Mouse (Mus musculus) urinary bladder, adult 18-20 months (tissue): ENCODE data around the gene Spg20.

Experiments
- DNase-seq, 2 experiments: peaks; one replicate each; pipeline ENCODE4 v3.0.0; 2022; ENCODE audit warnings: low spot score in 2 of 2, mixed read lengths in 2 of 2

Gene Spg20

DNA sequence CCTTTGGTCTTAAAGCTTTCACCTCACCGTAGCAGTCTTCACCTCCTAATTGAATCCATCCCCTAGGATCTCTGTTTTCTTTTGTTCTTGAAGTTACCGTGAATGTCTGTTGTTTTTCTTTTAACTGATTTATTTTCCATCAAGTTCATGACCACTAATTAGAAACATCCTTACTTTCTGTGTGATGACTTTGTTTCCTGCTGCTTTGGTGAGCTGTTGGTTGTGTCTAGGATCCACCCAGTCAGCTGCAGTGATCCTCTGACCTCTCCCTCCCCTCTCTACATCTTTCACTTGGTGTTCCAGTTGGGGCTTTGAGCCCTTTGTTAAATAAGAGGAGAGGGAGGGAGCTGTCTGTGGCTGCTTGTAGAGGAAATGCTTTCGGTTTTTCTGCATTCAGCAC lies 36.2 kb downstream of the Spg20 start:
- no peak for DNase-seq

DNA sequence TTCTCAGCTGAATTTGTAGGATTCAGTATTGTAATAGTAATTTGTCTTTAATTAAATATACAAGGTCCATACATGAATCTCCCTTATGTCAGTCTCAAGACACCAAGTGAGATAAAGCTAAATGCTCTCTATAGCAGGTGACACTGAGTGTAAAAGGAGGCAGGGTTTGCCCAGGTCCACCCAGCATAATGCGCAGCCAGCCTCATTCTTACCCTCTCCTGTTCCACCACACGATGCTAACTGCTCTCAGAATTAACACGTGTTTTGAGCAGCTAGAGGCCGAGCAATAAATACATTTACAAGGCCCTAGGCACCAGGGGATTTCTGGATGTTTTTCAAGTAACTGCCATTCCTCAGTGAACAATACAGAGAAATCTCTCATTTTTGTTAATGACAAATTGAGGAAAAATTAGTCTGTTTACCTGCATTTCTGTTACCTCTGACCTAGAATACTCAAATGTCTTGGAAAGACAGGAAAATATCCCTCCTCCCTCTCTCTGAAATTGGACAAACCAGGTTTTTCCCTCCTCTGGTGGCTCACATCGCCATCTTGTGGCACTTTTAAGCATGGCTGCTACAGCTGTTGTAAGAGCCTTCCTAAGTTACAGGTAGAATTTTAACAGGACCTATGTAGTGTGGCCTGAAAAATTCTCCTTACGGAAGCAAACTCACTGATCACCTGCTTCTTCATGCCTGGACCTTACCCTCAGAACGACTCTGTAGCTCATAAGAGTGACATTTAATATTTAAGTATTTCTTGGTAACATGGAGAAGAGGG lies 39.9 kb downstream of the Spg20 start:
- DNase-seq = peak in 1 of 2 experiments; percentile 21

DNA sequence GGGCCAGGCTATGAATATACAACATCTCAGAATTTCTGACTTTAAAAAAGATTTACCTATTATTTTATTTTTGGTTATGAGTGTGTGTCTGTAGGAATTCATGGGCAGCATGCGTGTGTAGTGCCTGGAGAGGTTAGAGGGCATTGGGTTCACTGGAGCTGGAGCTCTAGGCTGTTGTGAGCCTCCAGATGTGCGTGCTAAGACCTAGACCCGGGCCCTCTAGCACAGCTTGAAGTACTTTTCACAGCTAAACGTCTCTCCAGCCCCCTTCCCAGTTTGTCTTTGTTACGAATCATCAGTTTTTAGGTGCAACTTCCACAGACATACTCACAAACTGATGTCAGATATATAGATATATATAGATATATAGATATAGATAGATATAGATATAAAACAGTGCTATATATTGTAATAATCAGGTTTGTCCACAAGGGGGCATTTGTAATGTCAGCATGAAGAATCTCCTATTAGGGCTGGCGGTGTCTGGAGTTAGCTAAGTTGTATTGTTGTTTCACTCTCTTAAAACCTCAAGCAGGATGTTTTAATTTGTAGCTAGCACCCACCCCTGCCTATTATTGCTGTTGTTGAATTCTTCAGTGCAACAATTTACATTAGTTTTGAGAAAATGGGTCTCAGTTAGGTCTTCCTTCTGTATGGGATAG lies 40.9 kb downstream of the Spg20 start:
- no peak for DNase-seq

DNA sequence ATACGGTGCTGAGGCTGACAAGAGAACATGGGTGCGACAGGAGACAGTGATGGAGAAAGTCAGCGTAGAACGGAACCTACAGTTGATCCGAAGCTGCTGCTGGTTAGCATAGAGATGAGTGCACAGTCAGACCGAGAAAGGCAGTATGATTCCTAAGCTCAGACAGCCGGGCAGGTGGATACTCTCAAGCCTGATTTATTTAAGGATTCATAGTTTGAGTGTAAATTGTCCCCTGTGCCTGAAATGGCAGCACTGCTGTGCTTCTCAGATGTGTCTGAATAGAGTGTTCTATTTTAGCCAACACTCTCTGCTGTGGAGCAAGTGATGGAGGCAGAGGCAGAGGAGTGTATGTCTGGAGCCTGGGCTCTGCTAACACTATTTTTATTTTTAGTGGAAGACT lies 42.3 kb downstream of the Spg20 start:
- DNase-seq = no peak

DNA sequence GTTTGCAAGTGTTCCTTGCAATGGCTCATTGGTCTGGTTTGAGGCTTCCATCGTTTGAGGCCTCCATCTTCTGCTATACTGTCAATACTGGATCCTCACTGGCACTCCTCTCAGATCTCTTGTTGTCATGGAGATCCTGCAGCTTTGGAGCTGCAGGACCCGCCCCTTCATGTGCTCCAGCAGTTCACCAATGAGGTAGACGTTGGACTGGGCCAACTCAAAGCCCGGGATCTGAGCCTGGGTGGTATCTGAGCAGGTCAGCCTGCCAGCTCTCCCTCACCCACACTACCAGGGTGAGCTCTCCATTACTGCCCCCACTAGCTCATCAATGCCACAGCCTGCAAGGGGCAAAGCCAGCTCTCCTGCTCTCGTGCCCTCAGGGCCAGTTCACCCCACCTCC lies 45.5 kb downstream of the Spg20 start:
- no peak for DNase-seq

DNA sequence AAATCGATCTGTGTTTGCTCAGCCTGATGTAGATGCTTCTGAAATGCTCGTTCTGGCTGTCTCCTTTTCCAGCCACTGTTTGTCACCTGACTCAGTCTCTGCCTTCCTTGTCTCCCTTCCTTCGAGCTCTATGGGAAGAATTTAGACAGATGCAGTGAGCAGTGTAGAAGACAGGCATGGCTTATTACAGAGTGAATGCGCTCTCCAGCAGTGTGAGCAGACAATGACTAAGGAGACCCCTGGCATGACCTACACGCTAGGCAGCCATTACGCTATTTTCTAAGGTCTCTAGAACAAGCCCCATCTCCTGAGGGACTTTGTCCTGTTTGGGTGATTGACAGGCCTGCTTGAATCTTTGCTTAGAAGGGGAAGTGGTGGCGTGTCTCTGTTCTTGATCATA lies 49.2 kb downstream of the Spg20 start:
- no peak for DNase-seq

DNA sequence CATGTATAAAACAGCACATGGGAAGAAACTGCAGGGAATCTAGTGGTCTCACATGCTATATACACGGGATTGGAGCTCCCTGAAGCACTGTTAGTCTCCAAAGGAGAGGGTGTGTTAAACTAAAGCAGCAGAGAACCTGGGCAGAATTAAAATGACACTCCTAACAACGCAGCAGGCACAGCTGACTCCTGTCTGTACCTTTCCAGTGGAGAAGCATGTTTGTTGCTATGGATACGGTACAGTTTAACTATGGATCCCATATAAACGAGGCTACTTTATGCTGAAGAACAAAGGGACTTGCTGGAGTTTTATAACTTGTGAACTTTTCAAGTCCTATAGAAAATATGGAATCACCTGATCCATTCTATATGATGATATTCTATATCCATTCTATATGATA lies 51.6 kb downstream of the Spg20 start:
- no peak for DNase-seq

DNA sequence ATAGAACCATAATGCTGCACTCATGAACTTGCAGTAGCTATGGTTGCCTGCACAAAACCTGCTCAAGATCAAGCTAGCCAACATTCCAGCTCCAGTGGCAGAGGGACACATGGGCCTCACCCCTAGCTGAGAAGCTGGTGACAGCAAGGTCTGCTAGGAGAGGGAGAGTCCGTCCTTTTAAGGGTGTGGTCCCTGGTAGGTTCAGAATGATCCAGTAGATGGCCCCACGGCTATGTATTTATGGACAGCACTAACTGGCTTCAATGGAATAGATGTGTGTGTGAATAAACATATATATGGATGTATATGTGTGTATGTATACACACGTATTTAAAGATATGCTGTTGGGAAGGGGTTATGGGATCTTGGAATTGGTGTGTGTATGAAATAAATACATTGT lies 60.6 kb downstream of the Spg20 start:
- no peak for DNase-seq

DNA sequence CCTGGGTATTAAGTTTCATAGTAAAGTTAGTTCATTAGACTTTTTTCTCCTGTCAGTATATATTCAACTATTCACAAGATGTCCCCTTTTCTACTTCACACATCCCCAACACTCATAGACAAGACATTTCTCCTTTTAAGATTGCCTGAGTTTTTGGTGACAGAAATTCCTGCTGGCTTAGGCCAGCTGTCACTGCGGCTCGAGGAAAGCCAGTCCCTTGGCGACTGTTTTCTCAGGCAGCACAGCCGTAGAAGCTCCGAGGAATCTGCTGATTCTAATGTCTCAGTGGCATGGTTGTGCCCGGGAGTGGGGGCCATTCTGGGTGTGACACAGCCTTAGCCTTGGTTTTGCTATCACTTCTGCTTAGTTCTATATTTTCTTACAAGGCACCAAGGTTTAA lies 65.4 kb downstream of the Spg20 start:
- no peak for DNase-seq

DNA sequence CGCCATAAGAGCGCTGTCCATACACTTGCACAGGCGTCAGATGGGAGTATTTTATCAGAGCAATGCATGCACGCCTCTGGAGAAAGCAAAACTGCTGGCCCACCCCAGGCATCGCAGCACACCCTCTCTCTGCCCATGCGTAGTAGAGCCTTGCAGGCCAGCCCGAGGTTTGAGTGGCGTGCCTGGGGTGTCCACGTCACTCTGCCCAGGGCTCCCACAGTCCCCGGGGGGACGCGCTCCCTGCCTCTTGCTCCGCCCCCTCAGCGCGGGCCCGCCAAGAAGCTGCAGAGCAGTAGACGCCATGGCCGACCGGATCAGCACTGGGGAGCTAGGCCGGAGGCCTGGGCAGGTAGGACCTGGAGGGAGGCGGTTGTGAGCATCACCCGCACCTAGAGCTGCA lies 69.9 kb downstream of the Spg20 start, which contains the start of gene Sohlh2:
TSS of gene Sohlh2 (plus strand) at position 263 of the 400 bp plus-strand sequence.
- DNase-seq = no peak
